Mouse (Mus musculus): ENCODE results near the gene Epsti1. TPM values are rescaled to one million over a fixed set of nuclear protein-coding genes. Genes with fewer than 3 reads are reported as not detected.

Epsti1 gene
- polyA plus RNA-seq, 1 experiment from 2014 or later = 0.23 TPM

DNA sequence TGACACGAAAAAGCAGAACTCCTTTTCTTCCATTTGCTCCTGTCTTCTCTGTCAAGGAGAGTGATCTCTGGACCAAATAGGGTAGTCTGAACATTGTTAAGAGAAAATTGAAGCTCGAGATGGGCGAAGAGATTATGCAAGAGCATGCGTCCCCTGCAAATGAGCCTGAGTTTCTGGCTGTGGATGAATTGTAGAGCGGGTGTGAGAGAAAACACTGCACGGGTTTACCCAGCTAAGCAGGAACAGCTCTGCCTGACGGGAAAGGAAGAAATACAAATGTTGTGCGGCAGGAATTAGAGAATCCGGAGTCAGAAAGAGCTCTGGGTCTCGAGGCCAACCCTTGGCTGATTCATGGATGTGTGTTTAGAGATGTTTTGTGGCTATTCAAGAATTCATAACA is 107.8 kb downstream of the Epsti1 start:
- no peak overlapping the region for H3K27ac ChIP-seq (ENCODE audit: low read depth, low read length)
- H3K36me3 ChIP-seq (ENCODE audit: control insufficient read depth, insufficient read depth, low read length) = no peaks in the 10 kb centered on the region
- 58% methylated on average over 10 of the region's 10 CpGs for WGBS
- H3K4me2 ChIP-seq (replicated peaks; ENCODE audit: low read depth, low read length) = no peak overlapping the region
- H3K27me3 ChIP-seq (ENCODE audit: control insufficient read depth, insufficient read depth, low read length) = no peaks in the 10 kb centered on the region
- H3K4me1 ChIP-seq (replicated peaks; ENCODE audit: control insufficient read depth, insufficient read depth, low read length) = no peaks in the 10 kb centered on the region
- no peak for ATAC-seq (ENCODE audit: low FRiP score)
- no peak for DNase-seq (ENCODE audit: low spot score)
- no peak overlapping the region for H3K9ac ChIP-seq (ENCODE audit: low read depth, low read length)
- H3K4me3 ChIP-seq (ENCODE audit: low read depth, low read length) = no peak overlapping the region
- H3K9me3 ChIP-seq (ENCODE audit: control insufficient read depth, low read length) = no peaks in the 10 kb centered on the region

GRCm38 (mm10) chr14:78015540-78016321 is 111.7 kb downstream of the Epsti1 start:
- H3K36me3 ChIP-seq (ENCODE audit: control insufficient read depth, insufficient read depth, low read length) = no peaks in the 10 kb centered on the region
- no peak overlapping the region for H3K4me3 ChIP-seq (ENCODE audit: low read depth, low read length)
- no peaks in the 10 kb centered on the region for H3K27me3 ChIP-seq (ENCODE audit: control insufficient read depth, insufficient read depth, low read length)
- WGBS = 69% methylated on average over 7 of the region's 7 CpGs
- ATAC-seq (ENCODE audit: low FRiP score) (no peak), DNase-seq (ENCODE audit: low spot score) (no peak)
- no peaks in the 10 kb centered on the region for H3K9me3 ChIP-seq (ENCODE audit: control insufficient read depth, low read length)
- H3K4me1 ChIP-seq (replicated peaks; ENCODE audit: control insufficient read depth, insufficient read depth, low read length) = no peaks in the 10 kb centered on the region
- H3K27ac ChIP-seq (ENCODE audit: low read depth, low read length) = no peak overlapping the region
- H3K4me2 ChIP-seq (replicated peaks; ENCODE audit: low read depth, low read length) = no peak overlapping the region
- H3K9ac ChIP-seq (ENCODE audit: low read depth, low read length) = no peak overlapping the region

DNA sequence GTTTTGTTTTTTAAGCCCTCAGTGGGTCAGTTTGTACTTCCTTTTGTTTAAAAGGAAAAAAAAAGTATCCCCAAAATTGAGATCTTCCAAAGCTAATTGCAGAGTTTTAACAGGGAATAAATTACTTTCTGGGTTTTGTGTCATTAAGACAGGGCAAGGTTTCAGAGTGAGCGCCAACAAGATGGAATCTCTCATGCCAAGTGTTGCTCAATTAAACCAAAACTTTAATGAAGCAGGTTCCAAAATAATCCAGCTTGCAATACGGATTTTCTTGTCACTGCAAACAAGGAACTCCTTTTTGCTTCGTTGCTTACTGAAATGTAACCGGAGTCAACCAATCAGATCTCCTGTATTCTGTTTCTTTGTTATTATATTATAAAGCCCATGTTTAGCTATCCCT is 112.4 kb downstream of the Epsti1 start:
- Histone ChIP-seq H3K4me2 (replicated peaks; ENCODE audit: low read depth, low read length) (no peak overlapping the region), H3K36me3 (ENCODE audit: control insufficient read depth, insufficient read depth, low read length) (no peaks in the 10 kb centered on the region), H3K4me3 (ENCODE audit: low read depth, low read length) (no peak overlapping the region), H3K9ac (ENCODE audit: low read depth, low read length) (no peak overlapping the region), H3K27ac (ENCODE audit: low read depth, low read length) (no peak overlapping the region), H3K27me3 (ENCODE audit: control insufficient read depth, insufficient read depth, low read length) (no peaks in the 10 kb centered on the region), H3K4me1 (replicated peaks; ENCODE audit: control insufficient read depth, insufficient read depth, low read length) (no peaks in the 10 kb centered on the region), H3K9me3 (ENCODE audit: control insufficient read depth, low read length) (no peaks in the 10 kb centered on the region)
- ATAC-seq (ENCODE audit: low FRiP score) (no peak), DNase-seq (ENCODE audit: low spot score) (no peak)
- 79% methylated on average over 4 of the region's 4 CpGs for WGBS

- DNase-seq (ENCODE audit: low spot score) (no peak), ATAC-seq (ENCODE audit: low FRiP score) (no peak)
- 31% methylated on average over 8 of the region's 8 CpGs for WGBS
- Histone ChIP-seq H3K27me3 (ENCODE audit: control insufficient read depth, insufficient read depth, low read length) (no peaks in the 10 kb centered on the region), H3K36me3 (ENCODE audit: control insufficient read depth, insufficient read depth, low read length) (no peaks in the 10 kb centered on the region), H3K4me3 (ENCODE audit: low read depth, low read length) (no peak overlapping the region), H3K9me3 (ENCODE audit: control insufficient read depth, low read length) (no peaks in the 10 kb centered on the region), H3K27ac (ENCODE audit: low read depth, low read length) (no peak overlapping the region), H3K9ac (ENCODE audit: low read depth, low read length) (no peak overlapping the region), H3K4me1 (replicated peaks; ENCODE audit: control insufficient read depth, insufficient read depth, low read length) (no peaks in the 10 kb centered on the region), H3K4me2 (replicated peaks; ENCODE audit: low read depth, low read length) (no peak overlapping the region)
Observed at GRCm38 (mm10) chr14:78019935-78020334, 115.9 kb downstream of the Epsti1 start.

GRCm38 (mm10) chr14:78038876-78039275 is 134.8 kb downstream of the Epsti1 start:
- Histone ChIP-seq H3K36me3 (ENCODE audit: control insufficient read depth, insufficient read depth, low read length) (no peaks in the 10 kb centered on the region), H3K4me1 (replicated peaks; ENCODE audit: control insufficient read depth, insufficient read depth, low read length) (no peaks in the 10 kb centered on the region), H3K4me2 (replicated peaks; ENCODE audit: low read depth, low read length) (no peak overlapping the region), H3K27ac (ENCODE audit: low read depth, low read length) (no peak overlapping the region), H3K4me3 (ENCODE audit: low read depth, low read length) (no peak overlapping the region), H3K9me3 (ENCODE audit: control insufficient read depth, low read length) (no peaks in the 10 kb centered on the region), H3K9ac (ENCODE audit: low read depth, low read length) (no peak overlapping the region), H3K27me3 (ENCODE audit: control insufficient read depth, insufficient read depth, low read length) (no peaks in the 10 kb centered on the region)
- WGBS = 73% methylated on average over 8 of the region's 8 CpGs
- ATAC-seq (ENCODE audit: low FRiP score) (no peak), DNase-seq (ENCODE audit: low spot score) (no peak)

DNA sequence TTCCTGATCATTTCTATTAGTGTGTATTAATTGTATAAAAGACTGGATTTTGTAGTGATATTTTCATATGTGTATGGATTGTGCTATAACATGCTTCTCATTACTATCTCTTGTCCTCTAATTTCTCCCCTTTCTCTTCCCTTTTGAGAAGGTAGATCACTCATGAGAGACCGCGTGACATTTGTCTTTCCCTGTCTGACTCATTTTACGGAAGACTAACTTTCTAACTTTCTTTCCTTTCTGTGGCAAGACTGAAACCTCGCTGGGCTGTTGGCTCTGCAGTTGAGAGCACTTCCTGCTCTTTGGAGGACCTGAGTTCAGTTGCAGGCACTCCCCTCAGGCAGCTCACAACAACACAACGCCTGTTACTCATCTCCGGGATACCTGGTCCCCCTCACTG is 136.6 kb downstream of the Epsti1 start:
- no peaks in the 10 kb centered on the region for H3K9me3 ChIP-seq (ENCODE audit: control insufficient read depth, low read length)
- no peaks in the 10 kb centered on the region for H3K4me1 ChIP-seq (replicated peaks; ENCODE audit: control insufficient read depth, insufficient read depth, low read length)
- no peak overlapping the region for H3K27ac ChIP-seq (ENCODE audit: low read depth, low read length)
- no peak overlapping the region for H3K4me2 ChIP-seq (replicated peaks; ENCODE audit: low read depth, low read length)
- ATAC-seq (ENCODE audit: low FRiP score) (no peak), DNase-seq (ENCODE audit: low spot score) (no peak)
- no peak overlapping the region for H3K4me3 ChIP-seq (ENCODE audit: low read depth, low read length)
- no peaks in the 10 kb centered on the region for H3K36me3 ChIP-seq (ENCODE audit: control insufficient read depth, insufficient read depth, low read length)
- no peaks in the 10 kb centered on the region for H3K27me3 ChIP-seq (ENCODE audit: control insufficient read depth, insufficient read depth, low read length)
- WGBS = 86% methylated on average over 6 of the region's 6 CpGs
- no peak overlapping the region for H3K9ac ChIP-seq (ENCODE audit: low read depth, low read length)

DNA sequence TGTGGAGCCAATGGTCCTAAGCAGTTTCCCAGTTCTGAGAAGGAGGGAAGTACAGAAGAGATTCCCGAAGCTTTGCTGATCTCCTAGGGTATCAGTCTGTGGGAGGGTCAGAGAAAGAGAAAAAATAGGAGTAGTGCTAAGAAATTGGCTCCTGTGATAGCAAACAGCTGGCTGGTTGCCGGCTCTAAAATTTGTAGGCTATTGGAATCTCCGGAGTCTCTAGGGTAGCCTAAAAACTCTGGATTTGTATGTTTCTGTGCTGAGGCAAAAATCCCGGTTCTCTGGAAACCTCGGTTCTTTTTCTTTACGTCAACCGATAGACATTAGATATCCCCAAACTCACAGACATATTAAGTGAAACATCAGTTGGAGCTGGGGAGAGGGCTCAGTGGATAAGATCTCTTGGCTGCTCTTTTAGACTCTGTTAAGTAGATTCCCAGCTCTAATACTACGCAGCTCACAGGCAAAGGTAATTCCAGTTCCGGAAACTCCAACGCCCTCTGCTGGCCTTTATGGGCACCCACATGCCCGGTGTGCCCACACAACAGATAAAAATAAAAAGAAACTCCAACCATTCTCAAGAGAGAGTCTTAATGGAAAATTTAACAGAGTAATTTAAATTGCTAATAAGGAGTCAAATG is 138.0 kb downstream of the Epsti1 start:
- no peak overlapping the region for H3K9ac ChIP-seq (ENCODE audit: low read depth, low read length)
- ATAC-seq (ENCODE audit: low FRiP score) (no peak), DNase-seq (ENCODE audit: low spot score) (no peak)
- 82% methylated on average over 11 of the region's 11 CpGs for WGBS
- H3K36me3 ChIP-seq (ENCODE audit: control insufficient read depth, insufficient read depth, low read length) = no peaks in the 10 kb centered on the region
- no peak overlapping the region for H3K27ac ChIP-seq (ENCODE audit: low read depth, low read length)
- H3K9me3 ChIP-seq (ENCODE audit: control insufficient read depth, low read length) = no peaks in the 10 kb centered on the region
- H3K4me3 ChIP-seq (ENCODE audit: low read depth, low read length) = no peak overlapping the region
- no peaks in the 10 kb centered on the region for H3K27me3 ChIP-seq (ENCODE audit: control insufficient read depth, insufficient read depth, low read length)
- no peak overlapping the region for H3K4me2 ChIP-seq (replicated peaks; ENCODE audit: low read depth, low read length)
- no peaks in the 10 kb centered on the region for H3K4me1 ChIP-seq (replicated peaks; ENCODE audit: control insufficient read depth, insufficient read depth, low read length)

DNA sequence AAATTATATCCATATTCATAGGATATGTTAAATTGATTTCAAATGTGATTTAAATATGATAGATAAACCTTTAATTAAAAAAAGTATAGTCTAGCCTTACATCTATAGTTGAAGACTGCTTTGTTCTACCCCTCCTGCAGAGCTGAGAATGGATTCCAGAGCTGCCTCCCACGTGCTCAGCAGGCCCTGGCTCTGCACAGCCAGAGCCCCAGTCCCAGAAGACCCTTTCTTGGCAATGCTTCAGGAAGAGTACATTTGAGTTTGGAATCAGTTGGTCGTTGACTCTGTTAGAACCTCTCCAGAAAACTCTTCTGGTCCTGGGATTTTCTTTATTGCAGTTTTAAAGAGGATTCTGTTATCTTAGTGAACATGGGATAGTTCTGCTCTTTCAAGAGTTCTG is 139.0 kb downstream of the Epsti1 start:
- H3K27ac ChIP-seq (ENCODE audit: low read depth, low read length) = no peak overlapping the region
- H3K9ac ChIP-seq (ENCODE audit: low read depth, low read length) = no peak overlapping the region
- ATAC-seq (ENCODE audit: low FRiP score) (no peak), DNase-seq (ENCODE audit: low spot score) (no peak)
- no peaks in the 10 kb centered on the region for H3K9me3 ChIP-seq (ENCODE audit: control insufficient read depth, low read length)
- no peaks in the 10 kb centered on the region for H3K36me3 ChIP-seq (ENCODE audit: control insufficient read depth, insufficient read depth, low read length)
- no peaks in the 10 kb centered on the region for H3K4me1 ChIP-seq (replicated peaks; ENCODE audit: control insufficient read depth, insufficient read depth, low read length)
- H3K4me3 ChIP-seq (ENCODE audit: low read depth, low read length) = no peak overlapping the region
- no peak overlapping the region for H3K4me2 ChIP-seq (replicated peaks; ENCODE audit: low read depth, low read length)
- 33% methylated on average over 2 of the region's 2 CpGs for WGBS
- H3K27me3 ChIP-seq (ENCODE audit: control insufficient read depth, insufficient read depth, low read length) = no peaks in the 10 kb centered on the region

DNA sequence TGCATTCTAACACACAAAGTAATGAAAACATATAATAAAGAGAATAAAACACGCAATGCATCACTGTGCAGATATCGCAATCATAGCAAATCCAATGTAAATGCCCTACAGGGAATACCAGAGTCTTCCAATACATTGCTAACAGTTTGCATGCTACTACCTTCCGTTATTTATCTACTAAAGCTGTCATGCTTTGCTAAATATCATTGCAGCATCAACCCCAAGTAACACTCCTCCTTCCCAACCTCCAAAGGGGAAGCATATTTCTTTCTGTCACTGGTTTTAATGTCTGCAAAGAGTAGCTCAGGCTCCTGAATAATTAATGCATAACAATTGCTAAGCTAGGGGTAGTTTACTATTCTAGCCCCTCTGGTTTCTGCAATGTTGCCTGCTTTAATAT is 144.2 kb downstream of the Epsti1 start:
- Histone ChIP-seq H3K4me1 (replicated peaks; ENCODE audit: control insufficient read depth, insufficient read depth, low read length) (no peaks in the 10 kb centered on the region), H3K4me3 (ENCODE audit: low read depth, low read length) (no peak overlapping the region), H3K9ac (ENCODE audit: low read depth, low read length) (no peak overlapping the region), H3K9me3 (ENCODE audit: control insufficient read depth, low read length) (no peaks in the 10 kb centered on the region), H3K4me2 (replicated peaks; ENCODE audit: low read depth, low read length) (no peak overlapping the region), H3K27ac (ENCODE audit: low read depth, low read length) (no peak overlapping the region), H3K36me3 (ENCODE audit: control insufficient read depth, insufficient read depth, low read length) (no peaks in the 10 kb centered on the region), H3K27me3 (ENCODE audit: control insufficient read depth, insufficient read depth, low read length) (no peaks in the 10 kb centered on the region)
- ATAC-seq (ENCODE audit: low FRiP score) = no peak
- 91% methylated on average over 3 of the region's 3 CpGs for WGBS
- DNase-seq (ENCODE audit: low spot score) = no peak
